Mouse (Mus musculus) myocyte (in vitro differentiated cells): ENCODE measurements at regions not wholly inside any gene's neighbourhood (a gene's known extent, or its start where the extent isn't known, plus 50 kb on each side); places are given as distances from the start of the nearest gene placed in this dataset.

Experiments
- CEBPB ChIP-seq: IDR thresholded peaks from 2 replicates; pipeline ENCODE4 v1.6.1; 2011; ENCODE audit warnings: mild to moderate bottlenecking, moderate library complexity; ENCODE audit not compliant: poor library complexity, insufficient read depth, severe bottlenecking
- E2F4 ChIP-seq: IDR thresholded peaks from one replicate; pipeline ENCODE4 v1.6.1; 2011; ENCODE audit warnings: mild to moderate bottlenecking, control low read depth, moderate library complexity; ENCODE audit not compliant: insufficient read depth
- MAX ChIP-seq: IDR thresholded peaks from one replicate; pipeline ENCODE4 v1.6.1; 2011; ENCODE audit warnings: low read depth, mild to moderate bottlenecking, control low read depth
- MYOG ChIP-seq, 3 experiments: IDR thresholded peaks; one replicate each; pipeline ENCODE4 v1.6.1; 2011; ENCODE audit warnings: control low read depth in 2 of 3, low read depth in 2 of 3, mild to moderate bottlenecking in 2 of 3; ENCODE audit not compliant: insufficient read length in 2 of 3, control insufficient read depth in 1 of 3, insufficient read depth in 1 of 3
- POLR2A ChIP-seq: IDR thresholded peaks from one replicate; pipeline ENCODE4 v1.6.1; 2011; ENCODE audit warnings: low read depth, mild to moderate bottlenecking, control low read depth, moderate library complexity; ENCODE audit not compliant: insufficient read length
- POLR2AphosphoS2 ChIP-seq: IDR thresholded peaks from one replicate; pipeline ENCODE4 v1.6.1; 2011; ENCODE audit warnings: low read depth, control low read depth; ENCODE audit not compliant: insufficient read length
- SRF ChIP-seq: IDR thresholded peaks from one replicate; pipeline ENCODE4 v1.6.1; 2011; ENCODE audit warnings: low read depth; ENCODE audit not compliant: control insufficient read depth, insufficient read length
- TCF12 ChIP-seq: IDR thresholded peaks from one replicate; pipeline ENCODE4 v1.6.1; 2011; ENCODE audit warnings: mild to moderate bottlenecking, control low read depth; ENCODE audit not compliant: poor library complexity, insufficient read depth, severe bottlenecking
- USF1 ChIP-seq: IDR thresholded peaks from one replicate; pipeline ENCODE4 v1.6.1; 2011; ENCODE audit warnings: low read depth, mild to moderate bottlenecking, control low read depth, moderate library complexity

- no peak for TF ChIP-seq POLR2A
- TF ChIP-seq USF1, result no peak
- TF ChIP-seq MAX, result no peak
- no peak for TF ChIP-seq TCF12
- TF ChIP-seq CEBPB, result no peak
- TF ChIP-seq MYOG (IDR thresholded peaks at IDR 0.05; ENCODE audit: control insufficient read depth in 1 of 3, insufficient read depth in 1 of 3, insufficient read length in 2 of 3, low read depth in 2 of 3), result no peak
- no peak for TF ChIP-seq SRF
- no peak for TF ChIP-seq E2F4
- no peak for TF ChIP-seq POLR2AphosphoS2
Observed at GRCm38 (mm10) chr13:28640826-28641225, 312.7 kb downstream of the Sox4 start.
